Mouse (Mus musculus) fibroblast of lung, adult 2 months (primary cell): ENCODE results near the gene Ruvbl1.
A peak's percentile ranks its signal among the peaks of the same experiment; 100 is the strongest.

Experiments
- DNase-seq: peaks from one replicate; pipeline ENCODE4 v3.0.0-alpha.2; 2011; ENCODE audit warnings: low read depth

The Ruvbl1 gene

DNA sequence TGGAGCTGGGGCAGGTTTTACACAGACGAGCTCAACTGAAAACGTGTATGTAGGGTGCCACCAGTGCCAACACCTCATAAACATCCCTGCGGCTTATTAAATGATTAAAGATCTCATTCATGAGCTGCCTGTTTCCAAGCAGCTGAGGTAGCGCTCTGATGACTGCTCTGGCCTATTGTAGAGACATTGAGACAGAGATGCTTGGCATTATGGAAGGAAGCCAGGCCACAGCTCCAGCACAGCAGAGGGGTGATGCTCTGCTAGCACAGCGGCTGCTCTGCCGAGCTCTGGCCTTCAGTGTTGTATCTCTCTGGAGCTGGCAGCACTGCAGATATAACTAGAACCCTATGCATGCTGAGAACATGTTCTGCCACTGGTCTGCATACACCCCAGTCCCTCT is 28.5 kb downstream of the Ruvbl1 start:
- DNase-seq: no peak

DNA sequence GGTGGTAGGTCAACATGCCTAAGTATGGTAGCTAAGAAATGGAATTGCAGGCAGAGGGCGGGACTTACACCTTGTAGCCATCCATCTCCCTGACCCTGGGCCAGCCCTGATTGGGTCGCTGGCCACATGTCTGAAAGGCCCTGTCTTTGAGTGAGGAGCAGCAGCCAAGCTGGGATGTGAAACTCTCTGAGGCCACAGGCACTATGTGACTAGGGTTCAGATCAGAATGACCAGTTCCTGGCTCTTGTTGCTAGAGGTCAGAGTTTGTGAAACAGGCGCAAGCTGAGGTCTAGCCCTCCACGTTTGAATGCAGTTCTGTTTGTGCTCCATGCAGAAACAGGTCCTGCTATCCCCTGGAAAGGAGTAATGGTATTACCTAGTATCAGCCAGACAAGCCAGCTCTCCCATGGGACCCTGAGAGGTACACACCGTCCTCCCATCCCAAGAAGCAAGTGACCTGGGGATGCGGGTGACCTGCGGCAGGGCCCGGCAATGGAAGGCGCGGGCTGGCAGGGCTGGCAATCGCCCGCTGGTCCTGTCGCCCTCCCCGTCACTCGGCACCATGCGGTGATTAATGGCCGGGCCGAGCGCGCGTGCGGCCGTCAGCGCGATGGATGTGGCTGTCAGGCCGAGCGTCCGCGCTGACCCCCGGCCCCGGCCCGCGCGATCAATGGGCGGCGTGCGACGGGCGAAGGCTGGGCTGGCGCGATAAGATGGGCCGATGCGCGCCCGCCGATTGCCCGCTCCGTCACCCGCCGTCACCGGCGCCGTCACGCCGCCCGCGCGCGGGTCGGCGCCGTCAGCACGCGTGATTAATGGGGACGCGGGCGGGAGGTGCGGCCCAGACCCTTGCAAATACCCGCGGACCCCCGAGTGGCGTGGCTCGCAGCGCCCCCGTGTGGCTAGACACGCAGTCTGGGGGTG is 34.5 kb downstream of the Ruvbl1 start:
- no peak for DNase-seq

DNA sequence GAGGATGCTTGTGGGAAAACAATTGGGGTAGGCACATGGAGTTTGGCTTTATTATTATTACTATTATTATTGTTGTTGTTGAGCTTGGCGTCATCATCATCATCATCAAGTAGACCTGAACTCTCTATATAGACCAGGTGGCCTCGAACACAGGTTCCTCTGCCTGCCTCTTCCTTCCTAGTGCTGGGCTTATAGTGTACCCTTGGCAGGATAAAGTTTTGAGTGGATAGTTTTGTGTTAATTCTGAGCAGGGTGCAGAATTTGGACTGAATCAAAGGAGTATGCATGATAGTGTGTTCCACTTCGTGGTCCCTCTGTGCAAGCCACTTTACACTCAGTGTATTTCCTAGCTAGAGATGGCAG is 35.2 kb downstream of the Ruvbl1 start:
- no peak for DNase-seq

- no peak for DNase-seq
Measured at GRCm38 (mm10) chr6:88502030-88502970, 37.1 kb downstream of the Ruvbl1 start.

GRCm38 (mm10) chr6:88503044-88503443 is 37.8 kb downstream of the Ruvbl1 start:
- DNase-seq: no peak

- DNase-seq: no peak
Measured at GRCm38 (mm10) chr6:88513984-88514383, 48.8 kb downstream of the Ruvbl1 start.

DNA sequence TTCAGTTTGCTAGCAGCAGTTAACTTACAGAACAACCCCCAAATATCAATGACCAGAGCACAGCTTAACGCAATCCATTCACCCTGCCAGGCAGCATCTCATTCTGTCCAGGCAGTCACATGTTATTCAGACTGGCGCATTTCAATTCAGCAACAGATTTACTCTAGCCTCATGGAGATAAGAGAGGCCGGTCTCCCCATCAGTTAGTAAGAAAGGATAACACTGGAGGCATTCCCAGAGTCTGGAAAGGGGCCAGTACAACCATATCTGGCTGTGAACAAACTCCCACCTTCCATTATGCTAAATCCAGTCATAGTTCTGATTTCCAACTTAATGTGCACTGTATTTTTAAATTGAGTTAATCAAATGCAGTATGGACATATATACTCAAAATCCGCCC is 49.3 kb downstream of the Ruvbl1 start:
- no peak for DNase-seq

- DNase-seq: no peak
Measured at GRCm38 (mm10) chr6:88515971-88516370, 50.8 kb downstream of the Ruvbl1 start.

- no peak for DNase-seq
Measured at GRCm38 (mm10) chr6:88516667-88517066, 51.5 kb downstream of the Ruvbl1 start.

DNA sequence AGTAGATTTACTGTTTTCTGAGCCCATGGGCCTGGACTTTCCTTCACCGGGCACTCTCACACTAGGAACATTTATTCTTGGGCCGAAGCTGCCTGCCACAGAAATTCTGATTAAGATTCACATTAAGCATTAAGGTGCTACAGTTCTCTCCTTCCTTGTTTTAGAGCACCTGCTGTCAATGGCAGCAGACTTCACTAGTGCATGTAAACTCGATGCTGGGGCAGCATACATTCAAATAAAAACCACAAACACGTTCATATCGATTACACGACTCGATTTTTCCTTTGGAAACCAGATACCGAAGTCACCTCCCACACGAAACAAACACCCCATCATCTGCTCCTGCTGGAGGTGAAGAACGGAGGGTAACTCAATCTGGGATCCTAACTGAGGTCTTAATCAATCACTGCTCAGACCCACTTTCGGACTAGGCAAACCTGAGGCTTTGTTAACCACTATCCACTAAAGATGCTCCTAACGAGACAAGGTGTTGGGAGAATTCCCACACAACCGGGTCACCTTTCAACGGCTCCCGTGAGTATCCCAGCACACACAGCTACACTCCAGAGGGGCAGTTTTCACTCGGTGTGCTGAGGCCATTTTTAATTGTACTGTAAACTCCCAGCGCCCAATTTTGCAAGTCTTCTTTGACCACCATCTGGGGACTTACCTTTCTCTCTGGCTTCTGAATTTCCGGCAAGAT is 52.6 kb downstream of the Ruvbl1 start:
- no peak for DNase-seq

DNA sequence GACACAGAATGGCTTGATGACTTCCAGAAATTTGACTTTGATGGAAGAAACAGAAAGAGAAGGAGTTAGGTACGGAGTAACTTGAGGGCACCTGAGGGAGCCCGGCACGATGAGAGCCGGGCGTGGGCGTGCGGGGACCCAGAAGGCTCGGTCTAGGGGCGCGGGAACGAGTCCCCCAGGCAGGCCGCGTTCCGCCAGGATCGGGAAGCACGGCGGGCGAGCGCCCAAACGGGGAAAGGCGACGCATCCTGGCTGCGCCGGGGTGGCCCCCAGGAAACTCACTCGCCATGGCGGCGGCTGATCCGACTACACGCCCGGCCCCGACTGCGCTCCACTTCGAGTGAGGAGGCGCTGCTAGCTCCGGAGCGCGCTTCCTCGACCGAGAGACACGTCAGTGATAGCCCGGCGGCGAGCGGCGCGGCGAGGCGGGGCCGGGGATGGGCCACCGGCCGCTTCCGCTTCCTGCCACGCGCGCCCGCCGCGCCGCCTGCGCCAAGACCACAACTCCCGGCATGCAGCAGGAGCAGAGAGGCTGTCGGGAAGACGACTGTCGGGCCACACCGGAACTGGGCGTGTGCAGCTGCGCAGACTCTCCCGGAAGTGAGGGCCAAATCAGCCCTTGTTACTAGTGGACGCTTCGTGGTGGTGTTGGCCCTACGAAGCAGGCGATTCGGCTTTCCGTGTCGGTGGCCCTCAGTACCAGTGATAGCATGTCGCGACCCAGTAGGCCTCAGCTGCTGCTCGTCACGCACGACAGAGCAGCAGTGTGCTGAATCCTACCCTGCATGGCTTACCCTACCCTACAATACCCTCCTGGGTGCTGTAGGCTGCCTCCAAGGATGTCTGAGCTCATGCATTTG is 53.4 kb downstream of the Ruvbl1 start, which contains the start of gene Sec61a1:
Gene Sec61a1 (minus strand): TSS at position 502 of the 860 bp plus-strand sequence.
- DNase-seq: peak; percentile 93

- no peak for DNase-seq
Measured at GRCm38 (mm10) chr6:88521821-88522220, 56.6 kb downstream of the Ruvbl1 start.

DNA sequence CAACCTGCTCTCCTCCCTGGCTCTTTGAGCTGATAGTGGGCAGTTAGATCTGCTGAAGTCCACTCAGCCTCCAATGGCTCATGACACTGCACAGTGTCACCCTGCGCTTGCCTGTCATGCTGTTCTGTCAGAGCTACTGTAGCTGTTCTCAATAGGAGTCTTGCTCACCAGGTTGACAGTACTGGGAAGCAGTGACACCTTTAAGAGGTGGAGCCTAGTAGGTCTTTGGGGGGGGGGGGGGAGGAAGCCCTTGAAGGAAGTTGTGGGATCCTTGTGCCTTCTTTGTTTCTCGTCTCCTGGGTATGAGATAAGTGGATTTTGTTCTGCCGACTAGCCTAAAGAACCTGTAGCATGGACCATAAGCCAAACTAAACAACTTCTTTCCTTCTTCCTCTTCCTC is 57.4 kb downstream of the Ruvbl1 start:
- no peak for DNase-seq

DNA sequence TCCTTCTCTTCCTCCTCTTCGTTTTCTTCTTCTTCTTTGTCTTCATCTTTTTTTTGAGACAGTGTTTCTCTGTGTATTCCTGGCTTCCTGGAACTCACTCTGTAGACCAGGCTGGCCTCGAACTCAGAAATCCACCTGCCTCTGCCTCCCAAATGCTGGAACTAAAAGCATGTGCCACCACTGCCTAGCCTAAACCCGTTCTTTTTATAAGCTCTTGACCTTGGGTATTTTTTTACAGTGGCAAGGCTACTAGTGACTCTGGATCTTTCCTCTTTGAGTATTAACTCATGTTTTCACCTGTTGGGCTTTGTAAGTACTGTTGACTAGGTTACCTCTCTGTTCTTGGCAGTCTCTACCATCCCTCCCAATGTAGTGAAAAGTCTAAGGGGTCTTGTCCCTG is 57.8 kb downstream of the Ruvbl1 start:
- DNase-seq: no peak

DNA sequence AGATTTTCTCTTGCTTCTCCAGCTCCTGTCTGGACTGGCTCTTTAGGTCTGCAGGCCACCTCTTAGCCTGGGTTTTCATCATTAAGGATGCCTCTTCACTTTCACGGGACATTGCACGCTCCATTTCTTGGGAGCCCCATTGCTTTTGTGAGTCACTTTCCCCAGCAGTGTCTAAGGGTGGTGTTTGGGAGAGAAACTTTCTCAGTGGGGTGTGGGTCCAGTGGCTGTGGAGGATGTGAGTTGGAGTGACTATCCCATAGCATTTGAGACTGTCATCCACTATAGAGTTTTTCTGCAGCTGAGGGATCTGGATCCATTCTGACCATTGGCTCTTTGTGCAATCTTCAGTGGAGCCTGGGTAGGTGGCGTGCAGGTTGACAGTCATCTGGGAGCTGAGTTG is 58.2 kb downstream of the Ruvbl1 start:
- DNase-seq: no peak

GRCm38 (mm10) chr6:88524056-88524455 is 58.8 kb downstream of the Ruvbl1 start:
- no peak for DNase-seq

DNA sequence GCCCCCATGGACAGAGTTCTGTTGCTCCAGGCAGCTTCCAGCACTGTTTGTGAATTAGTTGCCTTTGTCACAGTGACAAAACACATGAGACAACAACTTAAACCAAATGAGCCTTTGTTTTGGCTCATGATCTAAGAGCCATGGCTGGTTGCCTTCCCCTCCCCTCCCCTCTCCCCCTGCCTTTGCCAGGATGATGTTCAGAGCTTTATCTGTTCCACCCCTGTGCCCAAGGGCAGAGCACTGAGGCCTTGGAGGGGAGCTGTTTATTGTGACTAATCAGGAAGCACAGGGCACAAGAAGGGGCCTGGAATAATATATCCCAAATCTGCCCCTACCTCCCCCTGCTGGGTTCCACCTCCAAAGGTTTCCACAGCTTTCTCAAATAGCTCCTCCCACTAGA is 65.1 kb downstream of the Ruvbl1 start:
- no peak for DNase-seq

GRCm38 (mm10) chr6:88540093-88540755 is 75.0 kb downstream of the Ruvbl1 start:
- no peak for DNase-seq

GRCm38 (mm10) chr6:88544241-88544640 is 79.0 kb downstream of the Ruvbl1 start:
- DNase-seq: no peak

DNA sequence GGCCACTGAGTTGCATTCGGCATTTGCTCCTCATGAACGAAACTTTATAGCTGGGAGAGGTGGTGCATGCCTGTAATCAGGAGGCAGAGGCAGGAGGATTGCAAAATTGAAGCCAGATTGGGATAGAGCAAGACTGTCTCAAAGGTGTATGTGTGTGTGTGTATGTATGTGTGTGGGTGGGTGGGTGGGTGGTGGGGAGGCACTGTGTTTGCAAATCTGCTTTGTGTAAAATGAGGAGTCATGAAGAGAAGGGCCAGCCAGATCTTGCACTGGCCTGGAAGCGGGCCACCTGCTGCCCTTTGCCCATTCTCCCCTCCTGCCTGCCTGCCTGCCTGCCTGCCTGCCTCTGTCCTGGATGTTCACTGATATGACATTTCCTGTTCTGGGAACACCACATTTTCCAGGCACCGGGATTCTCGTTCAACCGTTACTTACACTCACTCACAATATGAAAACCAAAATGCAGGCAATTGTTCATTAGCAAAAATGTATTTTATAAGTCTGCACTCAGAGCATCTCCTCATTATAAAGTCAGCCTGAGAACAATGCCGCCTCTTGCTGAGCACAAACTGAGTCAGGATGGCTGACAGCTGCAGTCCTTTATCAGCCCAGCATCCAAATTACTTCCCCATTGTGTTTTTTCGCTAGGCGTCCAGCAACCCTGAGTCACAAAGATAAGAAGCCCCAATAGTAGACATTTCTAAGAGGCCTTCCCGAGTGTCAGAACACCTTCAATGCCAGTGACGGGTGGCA is 79.6 kb downstream of the Ruvbl1 start:
- no peak for DNase-seq
